Mouse (Mus musculus) C2C12 (cell line): ENCODE results near the gene Lgr6. TPM values are rescaled to one million over a fixed set of nuclear protein-coding genes. Genes with fewer than 3 reads are reported as not detected.

Experiments
- H3K27me3 ChIP-seq: one replicate; pipeline ENCODE4 v1.6.1; 2011; ENCODE audit not compliant: control insufficient read depth, insufficient read depth, insufficient read length
- H3K36me3 ChIP-seq: one replicate; pipeline ENCODE4 v1.6.1; 2011; ENCODE audit not compliant: control insufficient read depth, insufficient read depth
- H3K4me3 ChIP-seq: one replicate; pipeline ENCODE4 v1.5.1; 2011; ENCODE audit warnings: mild to moderate bottlenecking, control low read depth; ENCODE audit not compliant: poor library complexity, insufficient read depth, severe bottlenecking
- H3K79me2 ChIP-seq: one replicate; pipeline ENCODE4 v1.6.1; 2011; ENCODE audit not compliant: control insufficient read depth, insufficient read depth
- H3K79me3 ChIP-seq: one replicate; pipeline ENCODE4 v1.6.1; 2011; ENCODE audit warnings: low read depth, control low read depth
- H3ac ChIP-seq: one replicate; pipeline ENCODE3; 2011; ENCODE audit warnings: low read depth; ENCODE audit not compliant: control insufficient read depth, insufficient read length
- CEBPB ChIP-seq: IDR thresholded peaks from one replicate; pipeline ENCODE4 v1.6.1; 2011; ENCODE audit warnings: low read depth, mild to moderate bottlenecking, control low read depth, moderate library complexity
- CTCF ChIP-seq: IDR thresholded peaks from one replicate; pipeline ENCODE4 v1.5.1; 2011; ENCODE audit not compliant: control insufficient read depth, insufficient read depth, insufficient read length
- FOSL1 ChIP-seq: IDR thresholded peaks from one replicate; pipeline ENCODE4 v1.8.0; 2011; ENCODE audit warnings: mild to moderate bottlenecking, low read length; ENCODE audit not compliant: poor library complexity, insufficient read depth, severe bottlenecking
- MAX ChIP-seq: IDR thresholded peaks from one replicate; pipeline ENCODE4 v1.6.1; 2011; ENCODE audit warnings: mild to moderate bottlenecking, control low read depth
- MYOD1 ChIP-seq: IDR thresholded peaks from one replicate; pipeline ENCODE4 v1.6.1; 2011; ENCODE audit warnings: low read depth; ENCODE audit not compliant: control insufficient read depth, insufficient read length
- MYOG ChIP-seq: IDR thresholded peaks from one replicate; pipeline ENCODE4 v1.6.1; 2011; ENCODE audit not compliant: control insufficient read depth, insufficient read length; ENCODE audit errors: extremely low read depth
- USF1 ChIP-seq: IDR thresholded peaks from one replicate; pipeline ENCODE4 v1.6.1; 2011; ENCODE audit warnings: low read depth, mild to moderate bottlenecking, control low read depth, moderate library complexity
- polyA plus RNA-seq: library from polyadenylated mRNA; unstranded; fragments of >200 nt; fragmentation: generic; extraction: Trizol; gene quantifications from one replicate; pipeline ENCODE4 v1.2.1, GENCODE M21; 2012; ENCODE audit warnings: missing spikeins

The Lgr6 gene
- polyA plus RNA-seq, 1 experiment, result 32.9 TPM

GRCm38 (mm10) chr1:134938233-134938632 lies 166.8 kb downstream of the Lgr6 start:
- TF ChIP-seq MAX, result no peak
- TF ChIP-seq MYOD1, result no peak
- TF ChIP-seq FOSL1, result no peak
- TF ChIP-seq CEBPB, result no peak
- no peak for TF ChIP-seq USF1
- TF ChIP-seq MYOG, result no peak
- no peak for TF ChIP-seq CTCF
- Histone ChIP-seq H3K4me3 (no peak overlapping the region), H3K79me3 (peaks cover 4% of the 10 kb centered on the region), H3K27me3 (no peaks in the 10 kb centered on the region), H3K36me3 (no peaks in the 10 kb centered on the region), H3K79me2 (peaks cover 18% of the 10 kb centered on the region), H3ac (no peak overlapping the region)

DNA sequence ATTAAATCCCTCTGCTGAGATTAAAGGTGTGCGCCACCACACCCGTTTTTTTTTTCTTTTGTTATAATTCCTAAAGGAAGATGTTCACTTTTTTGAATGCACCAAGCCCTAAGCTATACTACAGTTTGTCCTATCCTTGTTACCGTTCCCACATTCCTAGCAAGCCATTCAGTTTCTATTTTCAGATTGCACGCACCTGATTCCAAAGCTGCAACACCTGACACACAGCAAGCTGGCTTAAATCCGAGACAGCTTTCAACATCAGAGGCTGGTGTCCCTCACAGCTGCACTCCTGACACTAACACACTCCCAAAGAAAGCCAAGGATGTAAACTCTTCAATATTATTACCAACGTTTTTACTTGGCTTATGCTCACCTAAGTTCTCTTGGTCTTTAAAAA lies 168.7 kb downstream of the Lgr6 start:
- Histone ChIP-seq H3K36me3 (no peaks in the 10 kb centered on the region), H3K79me3 (peaks cover 4% of the 10 kb centered on the region), H3ac (no peak overlapping the region), H3K4me3 (no peak overlapping the region), H3K27me3 (no peaks in the 10 kb centered on the region), H3K79me2 (peaks cover 23% of the 10 kb centered on the region)
- TF ChIP-seq MYOG (no peak), MYOD1 (no peak), USF1 (no peak), CTCF (no peak), FOSL1 (no peak)

Other genes with a start within 250 kb of the Lgr6 start
- 1.5 TPM for gene Ppp1r12b, start 149.3 kb downstream of the Lgr6 start, polyA plus RNA-seq
- 13.5 TPM for gene Ube2t, start 142.7 kb downstream of the Lgr6 start, polyA plus RNA-seq
- 0.80 TPM for gene Ptpn7, start 27.4 kb upstream of the Lgr6 start, polyA plus RNA-seq
- gene Arl8a, start 41.5 kb upstream of the Lgr6 start, polyA plus RNA-seq, result 51.4 TPM
- gene Gpr37l1, start 62.4 kb upstream of the Lgr6 start, polyA plus RNA-seq, result not detected
- gene Elf3, start 153.3 kb upstream of the Lgr6 start, polyA plus RNA-seq, result not detected
- gene Rnpep, start 178.8 kb upstream of the Lgr6 start, polyA plus RNA-seq, result 29.4 TPM
- 218 TPM for gene Timm17a, start 208.5 kb upstream of the Lgr6 start, polyA plus RNA-seq
- gene Lmod1, start 219.5 kb upstream of the Lgr6 start, polyA plus RNA-seq, result 1.9 TPM